Mouse (Mus musculus) G1E-ER4 (cell line): ENCODE results near the gene Irx4. TPM values are rescaled to one million over a fixed set of nuclear protein-coding genes. Genes with fewer than 3 reads are reported as not detected.

Experiments used
- GATA1 ChIP-seq: IDR thresholded peaks from one replicate; pipeline ENCODE4 v1.8.0; 2012; ENCODE audit warnings: low read length, inconsistent platforms
- polyA plus RNA-seq: library from polyadenylated mRNA; stranded (reverse); fragments of >175 nt; gene quantifications from 2 replicates; pipeline ENCODE4 v1.2.3, GENCODE M21; 2012

The Irx4 gene
- polyA plus RNA-seq, 1 experiment, result not detected

- no peak for TF ChIP-seq GATA1
These were observed 4.0 kb downstream of the Irx4 start for GRCm38 (mm10) chr13:73264166-73264735.

GRCm38 (mm10) chr13:73264831-73265230 is 4.6 kb downstream of the Irx4 start:
- no peak for TF ChIP-seq GATA1

GRCm38 (mm10) chr13:73265442-73265841 is 5.2 kb downstream of the Irx4 start:
- no peak for TF ChIP-seq GATA1

- TF ChIP-seq GATA1, result no peak
These were observed 7.3 kb downstream of the Irx4 start for GRCm38 (mm10) chr13:73267551-73267950.

- TF ChIP-seq GATA1, result no peak
These were observed 8.4 kb downstream of the Irx4 start for GRCm38 (mm10) chr13:73268702-73269101.

GRCm38 (mm10) chr13:73269251-73269650 is 9.0 kb downstream of the Irx4 start:
- no peak for TF ChIP-seq GATA1

- TF ChIP-seq GATA1, result no peak
These were observed 9.6 kb downstream of the Irx4 start for GRCm38 (mm10) chr13:73269891-73270290.

- no peak for TF ChIP-seq GATA1
These were observed 10.3 kb downstream of the Irx4 start for GRCm38 (mm10) chr13:73270451-73271081.

- TF ChIP-seq GATA1, result no peak
These were observed 11.3 kb downstream of the Irx4 start for GRCm38 (mm10) chr13:73271336-73272242.

GRCm38 (mm10) chr13:73272794-73273282 is 12.6 kb downstream of the Irx4 start:
- TF ChIP-seq GATA1, result no peak

- no peak for TF ChIP-seq GATA1
These were observed 13.3 kb downstream of the Irx4 start for GRCm38 (mm10) chr13:73273536-73273935.

GRCm38 (mm10) chr13:73277361-73277760 is 17.1 kb downstream of the Irx4 start:
- TF ChIP-seq GATA1, result no peak

GRCm38 (mm10) chr13:73277797-73278196 is 17.5 kb downstream of the Irx4 start:
- no peak for TF ChIP-seq GATA1

- TF ChIP-seq GATA1, result no peak
These were observed 18.9 kb downstream of the Irx4 start for GRCm38 (mm10) chr13:73279196-73279595.

- no peak for TF ChIP-seq GATA1
These were observed 22.1 kb downstream of the Irx4 start for GRCm38 (mm10) chr13:73282407-73282806.

GRCm38 (mm10) chr13:73283534-73283933 is 23.3 kb downstream of the Irx4 start:
- TF ChIP-seq GATA1, result no peak
